Mouse (Mus musculus): ENCODE results near the gene Trmt2a.
"Not testable (repeated sequence)": the region's sequence is repeated elsewhere in the genome, so short reads cannot be mapped to it uniquely, and the experiment has no call there.

Gene Trmt2a

GRCm38 (mm10) chr16:18288581-18289061 is 40.1 kb downstream of the Trmt2a start:
- DNase-seq (ENCODE audit: low read depth, low spot score): peak; percentile 4

- peak; percentile 97 for DNase-seq (ENCODE audit: low read depth, low spot score)
Observed at GRCm38 (mm10) chr16:18289067-18289588, 40.6 kb downstream of the Trmt2a start, which contains the start of gene Dgcr8. Gene Dgcr8, minus strand, starts transcription at chr16:18289246.

- not testable (repeated sequence) for DNase-seq (ENCODE audit: low read depth, low spot score)
Observed at GRCm38 (mm10) chr16:18289614-18290013, 41.1 kb downstream of the Trmt2a start.
